Mouse (Mus musculus): ENCODE data around the gene Pycard.
"Not testable (repeated sequence)": the region's sequence is repeated elsewhere in the genome, so short reads cannot be mapped to it uniquely, and the experiment has no call there.

Gene Pycard

DNA sequence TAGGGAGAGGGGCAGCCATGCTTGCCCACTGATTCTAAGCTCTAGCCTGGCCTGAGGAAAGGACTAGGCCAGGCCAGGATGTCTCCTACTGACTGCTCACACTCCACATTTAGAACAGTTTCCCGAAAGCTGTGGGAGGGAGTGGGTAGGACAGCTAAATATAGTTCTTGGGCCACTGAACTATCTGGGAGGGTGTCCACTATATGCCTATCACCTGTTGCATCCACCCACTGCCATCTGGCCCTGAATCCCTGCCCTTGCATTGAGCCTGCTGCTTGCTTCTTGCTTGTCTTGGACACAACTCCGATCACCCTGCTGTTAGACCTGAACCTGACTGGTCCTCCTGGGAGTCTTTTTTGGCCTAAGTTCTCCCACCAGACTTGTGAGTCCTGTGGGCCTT is 10.0 kb upstream of the Pycard start, which contains the start of gene Trim72:
Gene Trim72, plus strand, starts transcription at position 262 of the 400 bp plus-strand sequence.
- DNase-seq (ENCODE audit: low spot score), result no peak

DNA sequence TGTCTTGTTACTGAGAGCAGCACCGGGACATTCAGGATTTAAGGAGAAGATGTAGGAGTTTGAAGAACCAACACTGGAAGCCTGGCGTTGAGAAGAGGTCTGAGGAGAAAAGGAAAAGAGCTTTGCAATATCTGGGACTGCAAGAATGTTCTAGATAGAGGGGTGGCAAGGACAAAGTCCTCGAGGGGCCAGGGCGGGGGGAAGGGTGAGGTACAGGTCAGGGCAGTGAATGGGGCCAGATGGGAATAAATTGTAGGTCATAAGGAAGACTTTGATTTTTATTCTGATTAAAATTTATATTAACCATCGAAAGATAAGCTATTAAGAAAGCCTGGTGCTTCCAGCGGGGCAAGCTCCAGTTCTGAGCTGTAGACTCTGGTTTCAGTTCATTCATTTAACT is 9.4 kb upstream of the Pycard start:
- no peak for DNase-seq (ENCODE audit: low spot score)

GRCm38 (mm10) chr7:128000068-128000950 is 6.6 kb upstream of the Pycard start:
- DNase-seq (ENCODE audit: low spot score), result no peak

DNA sequence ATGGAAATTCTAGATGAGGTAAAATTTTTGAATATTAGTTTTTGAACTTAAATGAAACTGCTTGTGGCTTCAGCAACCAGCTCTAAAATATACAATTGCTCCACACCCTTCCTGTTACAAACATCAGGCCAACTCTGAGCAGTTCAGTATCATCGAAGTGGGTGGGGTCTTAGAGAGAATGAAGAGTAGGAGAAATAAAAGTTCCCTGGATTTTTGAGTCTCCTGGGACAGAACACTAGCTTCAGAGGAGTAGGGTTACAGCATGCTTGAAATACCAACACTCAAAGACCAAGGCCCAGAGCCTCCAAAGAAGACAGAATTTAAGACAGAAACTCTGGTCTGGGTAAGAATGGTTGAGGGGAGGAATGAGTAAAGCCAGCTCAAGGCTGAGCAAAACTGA is 5.8 kb upstream of the Pycard start:
- no peak for DNase-seq (ENCODE audit: low spot score)

- DNase-seq (ENCODE audit: low spot score), result no peak
These were observed 953 bp downstream of the Pycard start for GRCm38 (mm10) chr7:127992488-127993340.

DNA sequence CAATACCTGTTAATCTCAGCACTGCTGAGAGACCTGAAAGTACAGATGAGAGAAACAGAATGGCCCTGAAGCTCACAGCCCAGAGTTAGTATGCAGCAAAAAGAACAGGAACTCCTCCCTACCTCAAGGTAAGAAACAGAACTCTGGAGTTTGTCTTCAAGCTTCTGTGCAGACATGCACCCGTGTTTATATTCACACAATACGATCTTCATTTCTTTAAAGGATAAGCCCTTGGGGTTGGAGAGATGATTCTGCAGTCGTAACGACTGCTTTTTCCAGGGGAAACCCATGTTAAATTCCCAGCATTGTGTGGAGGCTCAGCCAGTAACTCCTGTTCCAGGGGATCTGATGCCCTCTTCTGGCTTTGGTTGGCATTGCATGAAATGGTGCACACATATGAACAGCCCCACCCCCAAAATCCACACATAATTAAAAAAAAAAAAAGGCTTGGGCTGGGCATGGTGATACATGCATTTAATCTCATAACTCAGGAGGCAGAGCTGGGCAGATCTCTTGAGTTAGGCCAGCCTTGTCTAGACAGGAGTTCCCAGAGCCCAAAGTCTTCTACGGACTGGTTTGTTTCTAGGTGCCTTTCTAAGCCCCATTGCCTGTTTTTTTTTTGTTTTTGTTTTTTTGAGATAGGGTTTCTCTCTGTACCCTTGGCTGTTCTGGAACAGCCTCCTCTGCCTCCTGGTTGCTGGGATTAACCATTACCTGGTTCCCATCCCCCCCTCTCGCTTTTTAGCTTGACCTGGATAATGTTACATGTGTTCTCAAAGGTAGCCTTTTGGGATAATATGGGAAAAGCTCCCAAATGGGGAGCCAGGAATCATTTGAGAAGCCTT is 1.8 kb downstream of the Pycard start:
- peak; percentile 87 for DNase-seq (ENCODE audit: low spot score)

DNA sequence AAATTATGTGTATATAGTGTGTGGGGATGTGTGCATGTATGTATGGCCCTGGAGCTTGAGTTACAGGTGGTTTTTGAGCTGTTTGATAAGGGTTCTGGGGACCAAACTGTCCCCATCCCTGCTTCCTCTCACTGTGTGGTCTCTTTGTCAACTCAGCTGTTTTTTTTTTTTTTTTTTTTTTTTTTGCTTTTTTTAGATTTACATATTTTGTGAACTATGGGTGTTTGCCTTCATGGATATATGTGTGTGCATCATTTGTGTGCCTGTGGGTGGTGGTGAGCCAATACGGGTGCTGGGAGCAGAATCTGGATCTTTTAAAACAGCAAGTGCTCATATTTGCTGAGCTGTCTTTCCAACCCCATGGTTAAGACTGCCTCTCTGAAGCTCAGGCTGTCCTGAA is 4.8 kb downstream of the Pycard start:
- DNase-seq (ENCODE audit: low spot score), result no peak

DNA sequence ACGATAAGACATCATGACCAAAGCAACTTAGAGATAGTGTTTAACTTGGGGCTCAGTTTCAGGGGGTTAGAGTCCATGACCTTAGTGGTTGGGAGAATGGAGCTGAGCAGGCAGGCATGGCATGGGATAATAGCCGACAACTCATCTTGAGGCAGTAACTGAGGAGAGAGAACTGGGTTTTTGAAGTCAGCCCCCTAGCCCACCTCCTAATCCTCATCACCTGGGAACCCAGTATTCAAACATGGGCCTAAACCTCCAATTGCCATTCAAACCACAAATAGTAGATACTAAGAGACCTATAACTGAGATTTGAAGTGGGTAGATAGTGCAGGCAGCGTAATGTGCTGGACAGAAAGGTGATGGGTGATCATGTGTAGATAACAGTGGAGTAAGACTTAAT is 13.1 kb downstream of the Pycard start:
- no peak for DNase-seq (ENCODE audit: low spot score)

DNA sequence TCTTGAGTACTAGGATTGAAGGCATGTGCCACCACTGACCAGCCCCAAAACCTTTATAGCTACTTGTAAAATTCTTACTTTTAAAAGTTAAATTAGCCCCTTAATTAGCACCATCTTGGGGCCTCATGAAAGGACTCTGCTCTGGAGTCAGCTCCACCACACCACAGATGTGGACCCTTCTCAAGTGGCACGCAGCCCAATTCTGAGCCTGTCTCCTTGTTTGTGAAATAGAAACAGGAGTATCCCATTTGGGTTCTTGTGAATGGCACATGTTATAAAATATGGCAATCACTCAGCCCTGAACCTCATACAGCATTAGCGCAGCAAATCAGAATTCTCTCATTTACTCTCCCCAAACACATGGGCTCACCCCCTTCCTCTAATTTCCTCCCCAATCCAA is 14.8 kb downstream of the Pycard start:
- no peak for DNase-seq (ENCODE audit: low spot score)

- no peak for DNase-seq (ENCODE audit: low spot score)
These were observed 19.2 kb downstream of the Pycard start for GRCm38 (mm10) chr7:127974413-127974930.

GRCm38 (mm10) chr7:127967922-127968828 is 25.5 kb downstream of the Pycard start:
- peak; percentile 88 for DNase-seq (ENCODE audit: low spot score)

GRCm38 (mm10) chr7:127967004-127967921 is 26.4 kb downstream of the Pycard start, which contains the start of gene Fus:
Fus (plus strand) TSS chr7:127967457.
- peak; percentile 98 for DNase-seq (ENCODE audit: low spot score)

- DNase-seq (ENCODE audit: low spot score), result no peak
These were observed 27.2 kb downstream of the Pycard start for GRCm38 (mm10) chr7:127966371-127966918.

GRCm38 (mm10) chr7:127959364-127959763 is 34.3 kb downstream of the Pycard start:
- peak; percentile 22 for DNase-seq (ENCODE audit: low spot score)

GRCm38 (mm10) chr7:127952864-127953581 is 40.6 kb downstream of the Pycard start:
- DNase-seq (ENCODE audit: low spot score), result no peak

GRCm38 (mm10) chr7:127946470-127947023 is 47.1 kb downstream of the Pycard start, which contains the start of gene Prss36:
Prss36 (minus strand) TSS chr7:127946725.
- DNase-seq (ENCODE audit: low spot score), result no peak

- peak; percentile 68 for DNase-seq (ENCODE audit: low spot score)
These were observed 49.1 kb downstream of the Pycard start for GRCm38 (mm10) chr7:127944614-127945013.

DNA sequence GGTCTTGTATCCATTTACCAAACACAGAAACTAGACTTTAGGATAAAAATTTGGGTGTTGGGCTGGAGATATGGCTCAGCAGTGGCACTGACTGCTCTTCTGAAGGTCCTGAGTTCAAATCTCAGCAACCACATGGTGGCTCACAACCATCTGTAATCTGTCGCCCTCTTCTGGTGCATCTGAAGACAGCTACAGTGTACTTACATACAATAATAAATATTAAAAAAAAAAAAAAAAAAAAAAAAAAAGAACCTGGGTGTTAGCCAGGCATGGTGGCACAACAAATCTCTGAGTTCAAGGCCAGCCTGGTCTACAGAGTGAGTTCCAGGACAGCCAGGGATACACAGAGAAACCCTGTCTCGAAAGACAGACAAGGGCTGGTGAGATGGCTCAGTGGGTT is 51.6 kb downstream of the Pycard start:
- not testable (repeated sequence) for DNase-seq (ENCODE audit: low spot score)
